Mouse (Mus musculus): ENCODE measurements around the gene Cnnm4.

- TF ChIP-seq CTCF (conservative IDR thresholded peaks at IDR 0.05; ENCODE audit: low read length) (no peak), NANOG (IDR thresholded peaks at IDR 0.05; ENCODE audit: borderline replicate concordance, low read length) (no peak)
Measured at GRCm38 (mm10) chr1:36542925-36543324, 71.5 kb downstream of the Cnnm4 start.

Data from E14TG2a.4 (cell line).